Mouse (Mus musculus): ENCODE measurements around the gene Ugt3a2.

The Ugt3a2 gene

DNA sequence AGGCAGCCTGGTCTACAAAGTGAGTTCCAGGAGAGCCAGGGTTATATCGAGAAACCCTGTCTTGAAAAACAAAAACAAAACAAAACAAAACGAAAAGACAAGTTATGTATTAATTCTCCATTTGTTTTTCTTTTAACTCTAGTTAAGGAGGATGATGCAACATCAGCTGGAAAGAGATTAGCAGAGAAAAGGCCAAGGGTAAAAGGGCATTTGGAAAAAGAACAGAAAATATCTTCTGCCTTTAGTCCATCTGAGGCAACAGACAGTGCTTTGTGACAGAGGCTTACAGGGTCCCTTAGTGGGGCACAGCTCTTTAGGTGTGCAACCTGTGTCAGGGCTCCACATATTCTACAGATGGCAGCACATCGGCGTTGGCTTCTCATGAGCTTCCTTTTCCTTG, at the start of gene Ugt3a2:
TSS of gene Ugt3a2 (plus strand) at position 210 of the 400 bp plus-strand sequence.
- peak in 1 of 2 experiments; percentile 40 for DNase-seq

GRCm38 (mm10) chr15:9289660-9290059, 45.7 kb upstream of the Ugt3a2 start:
- DNase-seq, result no peak

DNA sequence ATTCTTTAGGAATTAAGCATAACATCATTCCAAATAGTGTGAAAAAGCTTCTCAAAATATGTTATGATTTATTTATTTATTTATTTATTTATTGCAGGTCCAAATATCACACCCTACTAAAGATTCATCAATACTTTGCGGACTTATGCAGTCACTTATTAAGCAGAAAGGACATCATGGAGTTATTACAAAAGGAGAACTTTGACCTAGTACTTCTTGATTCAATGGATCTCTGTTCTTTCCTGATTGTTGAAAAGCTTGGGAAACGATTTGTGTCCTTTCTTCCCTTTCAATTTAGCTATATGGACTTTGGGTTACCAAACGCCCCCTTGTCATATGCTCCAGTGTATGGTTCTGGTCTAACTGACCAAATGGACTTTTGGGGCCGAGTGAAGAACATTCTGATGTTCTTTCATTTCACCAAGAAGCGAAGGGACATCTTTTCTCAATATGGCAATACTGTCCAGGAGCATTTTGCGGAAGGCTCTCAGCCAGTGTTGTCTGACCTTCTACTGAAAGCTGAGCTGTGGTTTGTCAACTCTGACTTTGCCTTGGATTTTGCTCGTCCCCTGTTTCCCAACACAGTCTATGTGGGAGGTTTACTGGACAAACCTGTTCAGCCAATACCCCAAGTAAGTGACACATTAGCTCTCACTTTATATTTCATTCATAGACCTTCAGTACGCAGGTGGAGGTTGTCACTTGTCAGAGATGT, 29.2 kb upstream of the Ugt3a2 start:
- no peak for DNase-seq

DNA sequence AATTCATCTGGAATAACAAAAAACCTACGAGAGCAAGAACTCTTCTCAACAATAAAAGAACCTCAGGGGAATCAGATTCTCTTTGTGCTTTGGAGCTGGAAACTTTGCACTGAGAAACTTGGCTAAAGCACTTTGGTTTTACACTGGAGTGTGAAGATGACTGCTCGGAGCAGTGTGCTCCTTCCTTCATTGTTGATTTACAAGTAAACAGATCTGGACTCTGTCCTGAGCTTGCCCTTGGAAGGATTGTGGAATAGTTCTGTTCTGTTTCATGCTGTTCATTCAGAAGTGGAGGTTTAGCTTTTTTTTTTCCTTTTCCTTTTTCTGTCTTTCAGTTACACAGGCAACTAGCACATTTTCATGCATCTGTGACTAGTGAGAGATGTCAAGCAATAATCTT, 754 bp upstream of the Ugt3a2 start:
- peak; percentile 31 to 51 for DNase-seq

DNA sequence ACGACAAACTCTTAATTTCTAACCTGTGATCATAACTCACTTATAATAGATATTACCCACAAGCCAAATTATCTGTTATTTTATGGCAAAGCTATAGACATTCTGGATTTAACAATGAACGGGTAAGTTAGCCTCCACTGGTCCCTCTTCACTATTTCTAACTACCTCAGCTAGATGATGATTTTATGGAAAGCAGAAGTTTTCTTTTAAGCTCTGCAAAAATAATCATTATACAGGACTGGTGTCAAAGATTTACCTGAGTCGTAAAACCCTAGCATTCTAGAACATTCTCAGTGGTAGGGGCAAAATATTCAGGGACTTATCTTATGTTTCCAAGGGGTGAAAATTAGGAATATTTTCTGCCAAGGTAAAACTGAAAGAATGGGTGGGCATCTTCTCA, 1.3 kb downstream of the Ugt3a2 start:
- DNase-seq, result no peak

- peak; percentile 54 to 63 for DNase-seq
Observed at GRCm38 (mm10) chr15:9337021-9337420, 1.7 kb downstream of the Ugt3a2 start.

GRCm38 (mm10) chr15:9348739-9349138, 13.4 kb downstream of the Ugt3a2 start:
- DNase-seq, result no peak

- peak in 1 of 2 experiments; percentile 7 for DNase-seq
Observed at GRCm38 (mm10) chr15:9362801-9363200, 27.5 kb downstream of the Ugt3a2 start.

- no peak for DNase-seq
Observed at GRCm38 (mm10) chr15:9368774-9369173, 33.4 kb downstream of the Ugt3a2 start.

DNA sequence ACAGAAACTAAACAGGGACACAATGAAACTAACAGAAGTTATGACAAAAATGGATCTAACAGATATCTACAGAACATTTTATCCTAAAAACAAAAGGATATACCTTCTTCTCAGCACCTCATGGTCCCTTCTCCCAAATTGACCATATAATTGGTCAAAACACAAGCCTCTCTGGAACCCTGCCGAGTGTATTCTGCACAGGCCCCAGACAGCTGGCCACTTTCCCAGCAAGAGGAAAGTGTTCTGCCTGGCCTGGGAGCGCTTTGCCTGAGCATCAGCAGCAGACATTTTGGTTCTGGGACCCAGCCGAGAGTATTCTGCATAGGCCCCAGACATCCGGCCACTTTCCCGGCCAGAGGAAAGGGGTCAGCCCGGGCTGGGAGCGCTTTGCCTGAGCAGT, 40.9 kb downstream of the Ugt3a2 start:
- no peak for DNase-seq

DNA sequence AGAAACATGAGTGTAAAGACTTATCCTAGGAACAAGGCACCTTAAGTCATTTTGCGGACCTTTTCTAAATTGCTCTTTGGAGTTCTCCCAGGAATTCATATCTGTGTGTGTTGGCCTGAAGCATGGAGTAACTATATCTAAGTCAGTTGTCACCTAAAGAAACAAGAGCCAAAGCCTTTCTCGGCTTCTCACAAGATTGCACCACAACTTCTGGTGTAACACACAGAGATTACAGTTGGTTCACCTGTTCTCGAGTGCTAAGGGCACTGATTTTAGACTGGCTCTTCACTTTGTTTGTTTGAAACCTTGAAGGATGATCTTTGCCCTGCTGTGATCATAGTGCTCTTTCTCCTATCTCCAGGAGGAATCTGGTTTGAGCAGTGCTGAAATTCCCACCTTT, 74.1 kb downstream of the Ugt3a2 start:
- DNase-seq, result no peak

Measured in kidney, postnatal 25 days (tissue).